Mouse (Mus musculus): ENCODE data around the gene Slc9a7. TPM values are rescaled to one million over a fixed set of nuclear protein-coding genes. Genes with fewer than 3 reads are reported as not detected.

The Slc9a7 gene
- total and polyA plus RNA-seq, 3 experiments: 20.7 to 26.0 (median 21.6) TPM

DNA sequence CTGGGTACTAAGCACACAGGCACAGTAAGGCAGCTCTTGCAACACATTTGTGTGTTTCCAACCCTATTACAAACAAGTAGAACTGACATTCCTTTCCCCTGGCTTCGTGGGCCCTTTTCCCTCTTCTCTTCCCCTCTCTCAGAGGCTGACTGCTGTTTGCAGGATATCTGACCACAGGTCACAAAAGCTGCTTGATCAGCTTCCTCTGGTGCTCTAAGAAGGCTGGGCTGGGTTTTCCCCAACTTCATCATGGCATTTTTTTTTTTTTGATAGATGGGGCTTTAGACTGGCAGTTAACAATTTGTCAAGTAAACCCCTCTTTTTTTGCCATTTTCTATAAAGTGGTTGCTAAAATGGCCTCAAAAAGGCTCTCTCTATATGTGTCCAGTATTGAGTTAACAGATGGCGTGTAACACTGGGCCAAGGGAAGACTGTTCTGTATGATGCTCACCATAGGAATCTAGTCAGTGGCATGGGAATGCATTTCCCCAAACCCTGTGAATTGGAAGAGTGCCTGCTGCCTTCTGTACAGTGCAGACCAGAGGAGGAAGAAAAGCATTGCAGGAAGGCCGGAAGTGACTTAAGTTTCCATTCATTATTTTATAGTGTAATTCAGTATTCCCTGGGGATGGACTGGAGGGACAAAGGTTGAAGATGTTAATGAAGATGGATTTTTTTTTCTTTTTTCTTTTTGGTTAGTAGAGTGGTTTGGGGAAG lies 229.7 kb downstream of the Slc9a7 start:
- H3K4me2 ChIP-seq (ENCODE audit: insufficient read depth, low read depth, poor library complexity, severe bottlenecking): no peak overlapping the region; the same call in 1 of the 2 replicates
- H3K27me3 ChIP-seq (replicated peaks): no peaks in the 10 kb centered on the region
- peak; percentile 64 for TF ChIP-seq ZNF384 (IDR thresholded peaks at IDR 0.05; ENCODE audit: low read depth, low read length)
- no peak for TF ChIP-seq JUN (IDR thresholded peaks at IDR 0.05; ENCODE audit: insufficient read depth, low read depth, low read length)
- H3K27ac ChIP-seq (ENCODE audit: insufficient read depth, low read depth): no peak overlapping the region
- no peak overlapping the region for H3K9ac ChIP-seq (ENCODE audit: insufficient read depth, low read depth)
- no peaks in the 10 kb centered on the region for H3K79me2 ChIP-seq (replicated peaks; ENCODE audit: control insufficient read depth, extremely low read depth, insufficient read depth, poor library complexity, severe bottlenecking)
- dilution Hi-C loops (cut with MboI; ENCODE audit: extremely low pct_ligation_motif_present, extremely low pct_unique_long_range_greater_than_20kb, low sequenced_read_pairs): no loop called here
- in situ Hi-C loops (cut with MboI; ENCODE audit: low pct_ligation_motif_present, low pct_unique_long_range_greater_than_20kb, low sequenced_read_pairs): loop anchor here (25.0 kb wide), 1 partner anchor 275 kb away; no protein-coding TSS in a partner anchor
- no peaks in the 10 kb centered on the region for H3K9me3 ChIP-seq (replicated peaks; ENCODE audit: low read length)
- peaks cover 0 to 4% of the 10 kb centered on the region in 2 experiments; a peak in 2 of 4 replicates for H3K4me1 ChIP-seq (ENCODE audit: control insufficient read depth in 1 of 2, insufficient read depth in 2 of 2)
- no peaks in the 10 kb centered on the region for H3K36me3 ChIP-seq (replicated peaks in 1 of 2; ENCODE audit: control insufficient read depth in 1 of 2, insufficient read depth in 1 of 2, low read length in 1 of 2)
- peak overlapping the region in 2 of 3 experiments; percentile 23 to 58 for H3K4me3 ChIP-seq (replicated peaks in 1 of 3; ENCODE audit: low read depth in 2 of 3, low read length in 2 of 3, poor library complexity in 1 of 3)
- DNase-seq (ENCODE audit: extremely low read depth): no peak

GRCm38 (mm10) chrX:20060769-20061315 lies 230.8 kb downstream of the Slc9a7 start:
- in situ Hi-C loops (cut with MboI; ENCODE audit: low pct_ligation_motif_present, low pct_unique_long_range_greater_than_20kb, low sequenced_read_pairs) (loop anchor here (25.0 kb wide), 1 partner anchor 276 kb away; no protein-coding TSS in a partner anchor), dilution Hi-C loops (cut with MboI; ENCODE audit: extremely low pct_ligation_motif_present, extremely low pct_unique_long_range_greater_than_20kb, low sequenced_read_pairs) (no loop called here)
- Histone ChIP-seq H3K27ac (ENCODE audit: insufficient read depth, low read depth) (no peak overlapping the region), H3K4me1 (ENCODE audit: control insufficient read depth in 1 of 2, insufficient read depth in 2 of 2) (peaks cover 0 to 4% of the 10 kb centered on the region in 2 experiments; a peak in 2 of 4 replicates), H3K36me3 (replicated peaks in 1 of 2; ENCODE audit: control insufficient read depth in 1 of 2, insufficient read depth in 1 of 2, low read length in 1 of 2) (no peaks in the 10 kb centered on the region), H3K9me3 (replicated peaks; ENCODE audit: low read length) (no peaks in the 10 kb centered on the region), H3K27me3 (replicated peaks) (no peaks in the 10 kb centered on the region), H3K4me2 (ENCODE audit: insufficient read depth, low read depth, poor library complexity, severe bottlenecking) (peak overlapping the region; percentile 73), H3K79me2 (replicated peaks; ENCODE audit: control insufficient read depth, extremely low read depth, insufficient read depth, poor library complexity, severe bottlenecking) (no peaks in the 10 kb centered on the region), H3K9ac (ENCODE audit: insufficient read depth, low read depth) (no peak overlapping the region), H3K4me3 (replicated peaks in 1 of 3; ENCODE audit: low read depth in 2 of 3, low read length in 2 of 3, poor library complexity in 1 of 3) (peak overlapping the region; percentile 37 to 78 (median 58))
- DNase-seq (ENCODE audit: extremely low read depth): no peak
- TF ChIP-seq POLR2AphosphoS2 (IDR thresholded peaks at IDR 0.05; ENCODE audit: low read depth, low read length): no peak

- DNase-seq (ENCODE audit: extremely low read depth): no peak
- peak overlapping the region; percentile 73 for H3K4me2 ChIP-seq (ENCODE audit: insufficient read depth, low read depth, poor library complexity, severe bottlenecking)
- no peaks in the 10 kb centered on the region for H3K9me3 ChIP-seq (replicated peaks; ENCODE audit: low read length)
- no peak for TF ChIP-seq USF2 (conservative IDR thresholded peaks at IDR 0.05; ENCODE audit: low read depth, low read length)
- TF ChIP-seq CTCF (conservative IDR thresholded peaks at IDR 0.05 in 1 of 2, IDR thresholded peaks at IDR 0.05 in 1 of 2; ENCODE audit: low read depth in 2 of 2, low read length in 2 of 2): no peak
- TF ChIP-seq MAZ (IDR thresholded peaks at IDR 0.05; ENCODE audit: low read depth, low read length): no peak
- TF ChIP-seq PAX5 (IDR thresholded peaks at IDR 0.05; ENCODE audit: low read length): no peak
- TF ChIP-seq JUND (conservative IDR thresholded peaks at IDR 0.05; ENCODE audit: low read depth, low read length): no peak
- peak; percentile 63 for TF ChIP-seq NRF1 (IDR thresholded peaks at IDR 0.05; ENCODE audit: low read depth, low read length)
- peak overlapping the region; percentile 37 to 78 (median 58) for H3K4me3 ChIP-seq (replicated peaks in 1 of 3; ENCODE audit: low read depth in 2 of 3, low read length in 2 of 3, poor library complexity in 1 of 3)
- no peak overlapping the region for H3K27ac ChIP-seq (ENCODE audit: insufficient read depth, low read depth)
- H3K9ac ChIP-seq (ENCODE audit: insufficient read depth, low read depth): no peak overlapping the region; the same call in 1 of the 2 replicates
- in situ Hi-C loops (cut with MboI; ENCODE audit: low pct_ligation_motif_present, low pct_unique_long_range_greater_than_20kb, low sequenced_read_pairs) (loop anchor here (25.0 kb wide), 1 partner anchor 277 kb away; no protein-coding TSS in a partner anchor), dilution Hi-C loops (cut with MboI; ENCODE audit: extremely low pct_ligation_motif_present, extremely low pct_unique_long_range_greater_than_20kb, low sequenced_read_pairs) (no loop called here)
- H3K27me3 ChIP-seq (replicated peaks): no peaks in the 10 kb centered on the region
- H3K4me1 ChIP-seq (ENCODE audit: control insufficient read depth in 1 of 2, insufficient read depth in 2 of 2): peaks cover 0 to 4% of the 10 kb centered on the region in 2 experiments; a peak in 2 of 4 replicates
- H3K36me3 ChIP-seq (replicated peaks in 1 of 2; ENCODE audit: control insufficient read depth in 1 of 2, insufficient read depth in 1 of 2, low read length in 1 of 2): no peaks in the 10 kb centered on the region
- no peaks in the 10 kb centered on the region for H3K79me2 ChIP-seq (replicated peaks; ENCODE audit: control insufficient read depth, extremely low read depth, insufficient read depth, poor library complexity, severe bottlenecking)
These were observed 231.4 kb downstream of the Slc9a7 start for GRCm38 (mm10) chrX:20060096-20060768.
